Mouse (Mus musculus) gastrocnemius, postnatal 10 days (tissue): ENCODE measurements around the gene Gzmm. TPM values are rescaled to one million over a fixed set of nuclear protein-coding genes. Genes with fewer than 3 reads are reported as not detected.
"Not testable (repeated sequence)": the region's sequence is repeated elsewhere in the genome, so short reads cannot be mapped to it uniquely, and the experiment has no call there.

Experiments
- DNase-seq: peaks from one replicate; pipeline ENCODE4 v3.0.0; 2021; ENCODE audit warnings: mixed read lengths
- total RNA-seq, 2 experiments: library from RNA; stranded (reverse); gene quantifications; 2 replicates each; pipeline ENCODE4 v1.2.3; 2021

The Gzmm gene
- total RNA-seq, 2 experiments from 2014 or later, result 2.3 to 2.7 TPM

DNA sequence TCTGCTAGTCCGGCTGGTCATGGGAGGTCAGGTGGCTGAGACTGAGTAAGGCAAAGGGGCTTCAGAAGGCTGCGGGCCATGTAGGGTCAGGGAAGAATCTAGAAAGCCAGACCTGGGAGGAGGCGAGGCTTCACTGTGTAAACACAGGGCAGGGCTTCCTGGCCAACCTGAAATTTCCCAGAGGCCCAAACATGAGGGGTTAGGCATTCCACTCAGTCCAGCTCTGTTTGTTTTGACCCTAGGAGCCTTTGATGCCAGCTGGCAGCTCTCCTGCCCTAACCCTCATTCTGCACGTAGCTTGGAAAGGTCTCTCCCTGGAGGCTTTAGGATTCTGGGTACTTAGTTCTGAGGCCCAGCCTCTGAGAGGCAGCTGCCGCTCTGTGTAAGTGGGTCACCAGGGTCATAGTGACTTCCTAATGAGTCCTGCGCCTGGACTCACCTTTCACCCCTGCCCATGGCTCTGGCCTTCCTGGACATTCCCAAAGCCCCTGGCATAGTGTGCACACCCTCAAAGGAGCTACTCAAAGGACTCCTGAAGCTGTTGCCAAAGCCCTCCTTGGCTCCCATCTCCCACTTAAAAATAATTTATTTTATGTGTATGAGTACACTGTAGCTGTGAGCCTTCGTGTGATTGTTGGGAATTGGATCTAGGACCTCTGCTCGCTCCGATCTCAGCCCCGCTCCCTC lies 12.8 kb downstream of the Gzmm start:
- DNase-seq, result no peak

DNA sequence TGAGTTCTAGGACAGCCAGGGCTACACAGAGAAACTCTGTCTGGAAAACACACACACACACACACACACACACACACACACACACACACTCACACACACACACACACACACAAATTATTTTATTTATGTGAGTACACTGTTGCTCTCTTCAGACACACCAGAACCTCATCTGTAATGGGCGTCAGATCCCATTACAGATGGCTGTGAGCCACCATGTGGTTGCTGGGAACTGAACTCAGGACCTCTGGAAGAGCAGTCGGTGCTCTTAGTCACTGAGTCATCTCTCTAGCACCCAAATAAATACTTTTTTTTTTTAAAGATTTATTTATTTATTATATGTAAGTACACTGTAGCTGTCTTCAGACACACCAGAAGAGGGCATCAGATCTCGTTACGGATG lies 14.2 kb downstream of the Gzmm start:
- not testable (repeated sequence) for DNase-seq

GRCm38 (mm10) chr10:79703541-79703940 lies 14.7 kb downstream of the Gzmm start:
- DNase-seq, result no peak

DNA sequence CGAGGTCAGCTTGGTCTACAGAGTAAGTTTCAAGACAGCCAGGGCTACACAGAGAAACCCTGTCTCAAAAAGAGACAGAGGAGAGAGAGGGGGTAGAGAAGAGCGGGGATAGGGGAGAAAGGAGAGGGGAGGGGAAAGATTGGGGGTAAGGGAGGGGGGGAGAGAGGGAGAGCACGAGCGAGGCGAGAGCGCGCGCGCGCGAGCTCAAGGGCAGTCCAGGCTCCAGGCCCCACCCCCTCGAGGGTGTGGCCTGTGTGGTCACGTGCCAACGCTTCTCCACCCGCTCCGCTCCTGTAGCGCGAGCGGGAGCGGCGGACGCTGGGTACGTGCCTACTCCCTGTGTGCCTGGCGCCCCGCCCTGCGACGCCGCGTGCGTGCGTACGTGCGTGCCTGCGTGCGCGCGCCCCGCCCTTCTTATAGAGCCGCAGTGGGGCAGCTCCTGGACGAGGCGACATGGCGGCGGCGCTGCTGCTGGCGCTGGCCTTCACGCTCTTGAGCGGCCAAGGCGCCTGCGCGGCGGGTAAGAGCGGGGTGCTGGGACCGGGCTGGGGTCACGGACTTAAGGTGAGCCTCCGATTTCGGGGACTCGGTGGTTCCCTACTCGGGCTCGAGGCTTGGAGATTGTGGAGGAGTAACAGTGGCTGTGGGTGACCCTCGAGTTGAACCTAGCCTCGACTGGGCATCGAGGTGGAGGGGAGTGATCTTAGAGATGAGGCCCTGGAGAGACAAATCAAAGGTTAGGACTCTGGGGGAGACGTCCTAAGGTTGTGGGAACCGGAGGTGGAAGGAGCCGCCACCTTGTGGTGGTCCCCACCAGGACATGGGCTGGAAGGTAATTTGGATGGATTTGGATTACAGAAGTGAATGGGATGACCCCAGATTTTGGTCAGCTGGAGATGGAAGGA lies 15.5 kb downstream of the Gzmm start, which contains the start of gene Bsg:
Gene Bsg (plus strand): TSS at position 427 of the 905 bp plus-strand sequence.
- DNase-seq, result peak; percentile 99

DNA sequence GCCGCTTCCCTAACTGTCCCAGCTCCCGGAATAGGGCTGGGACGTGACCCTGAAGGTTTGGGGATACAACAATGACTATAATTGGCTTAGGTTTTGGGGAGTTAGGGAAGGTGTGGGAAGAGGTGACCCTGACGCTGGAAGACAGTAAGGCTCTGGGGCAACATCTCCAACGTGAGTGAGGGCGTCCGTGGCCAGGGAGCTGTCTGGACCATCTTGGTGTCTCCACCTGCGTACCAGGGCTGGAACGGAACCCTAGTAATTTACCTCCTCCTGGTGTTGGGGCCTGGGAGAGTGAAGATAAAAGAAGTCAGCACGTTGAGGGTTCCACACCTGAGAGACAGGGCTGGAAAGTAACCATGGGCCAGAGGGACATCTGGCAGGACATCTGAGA lies 16.1 kb downstream of the Gzmm start:
- no peak for DNase-seq

DNA sequence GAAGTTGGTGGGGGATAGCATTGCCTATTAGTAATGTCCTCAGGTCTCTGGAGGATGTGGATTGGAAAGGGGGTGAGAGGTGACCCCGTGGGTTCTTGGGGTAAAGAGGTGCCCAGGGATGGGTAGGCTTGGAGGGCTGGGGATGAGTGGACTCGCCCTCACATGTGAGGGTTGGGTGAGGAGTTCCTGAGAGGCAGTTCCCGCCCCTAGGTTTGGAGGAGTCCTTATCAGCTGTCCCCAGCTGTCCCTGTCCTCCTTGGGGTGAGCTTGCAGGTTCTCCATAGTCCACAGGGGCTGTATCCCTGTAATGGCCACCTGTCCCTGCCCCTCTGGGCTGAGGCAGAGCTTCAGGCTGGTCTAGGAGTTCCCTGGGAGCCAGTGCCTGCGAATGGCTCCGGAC lies 17.1 kb downstream of the Gzmm start:
- no peak for DNase-seq

DNA sequence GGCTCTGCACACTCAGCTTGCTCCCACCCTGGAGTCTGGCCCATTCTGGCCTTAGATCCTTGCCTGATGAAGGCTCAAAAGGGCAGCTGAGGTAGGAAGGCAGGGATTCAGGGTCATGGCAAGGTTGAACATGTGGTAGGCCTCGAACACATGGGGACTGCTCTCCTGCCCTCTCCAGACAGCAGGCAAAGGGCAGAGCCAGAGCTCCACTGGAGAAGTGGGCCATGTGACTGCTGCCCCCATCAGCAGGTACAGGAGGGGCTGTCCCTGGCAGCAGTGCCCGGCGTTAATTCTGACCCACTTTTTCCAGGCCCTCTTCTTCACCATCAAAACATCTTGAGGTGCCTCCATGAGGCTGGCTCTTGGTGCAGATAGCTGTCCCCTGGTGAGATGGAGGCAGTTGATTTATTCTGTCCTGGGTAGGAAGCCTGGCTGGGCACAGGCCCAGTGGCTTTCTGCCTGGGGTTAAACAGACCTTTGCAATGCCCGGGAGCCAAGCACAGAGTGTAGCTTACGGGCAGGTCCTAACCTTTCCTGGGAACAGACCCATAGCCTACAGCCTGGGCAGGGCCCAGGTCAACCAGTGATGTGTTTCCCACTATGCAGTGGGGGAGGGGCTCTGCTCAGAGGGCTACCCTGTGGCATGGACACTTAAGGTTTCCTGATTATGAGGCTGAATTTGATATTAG lies 17.7 kb downstream of the Gzmm start:
- no peak for DNase-seq

DNA sequence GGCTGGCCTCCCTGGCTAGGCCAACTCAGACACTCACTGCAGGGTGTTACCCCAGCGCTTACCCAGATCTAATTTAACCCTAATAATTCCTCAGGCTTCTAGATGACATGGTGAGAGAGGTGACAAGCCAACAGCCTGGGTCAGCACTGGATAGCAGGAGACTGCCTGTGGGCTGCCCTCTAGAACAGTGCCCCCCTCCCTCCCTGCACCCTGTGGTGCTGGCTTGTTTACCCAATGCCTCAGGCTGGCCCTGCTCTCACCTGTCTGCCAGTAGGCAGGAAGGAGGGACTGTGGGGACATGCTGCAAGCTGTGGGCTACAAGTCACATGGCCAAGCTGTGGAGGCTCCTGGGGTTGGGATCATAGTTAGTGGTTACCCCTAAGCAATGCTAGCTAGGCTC lies 18.3 kb downstream of the Gzmm start:
- DNase-seq, result no peak

GRCm38 (mm10) chr10:79707759-79708158 lies 18.9 kb downstream of the Gzmm start:
- DNase-seq, result no peak

GRCm38 (mm10) chr10:79708668-79709067 lies 19.8 kb downstream of the Gzmm start:
- DNase-seq, result no peak

GRCm38 (mm10) chr10:79709307-79709706 lies 20.5 kb downstream of the Gzmm start:
- DNase-seq, result no peak

DNA sequence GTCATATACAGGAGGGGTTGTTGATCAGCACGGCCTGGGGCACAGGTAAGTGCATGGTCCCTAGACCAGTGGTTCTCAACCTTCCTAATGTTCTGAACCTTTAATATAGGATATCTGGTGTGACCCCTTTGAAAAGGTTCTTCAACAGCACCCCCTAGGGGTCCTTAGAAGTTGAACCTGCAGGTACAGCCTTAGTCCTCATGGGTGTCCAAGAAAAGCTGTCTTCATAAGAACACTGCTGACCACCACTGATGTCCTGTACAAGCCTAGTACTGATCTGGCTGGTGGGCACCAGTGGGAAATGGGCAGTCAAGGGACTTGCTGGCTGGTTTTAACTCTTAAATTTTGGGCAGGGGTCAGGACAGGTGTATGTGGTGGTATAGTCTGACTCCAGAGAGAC lies 23.2 kb downstream of the Gzmm start:
- no peak for DNase-seq

DNA sequence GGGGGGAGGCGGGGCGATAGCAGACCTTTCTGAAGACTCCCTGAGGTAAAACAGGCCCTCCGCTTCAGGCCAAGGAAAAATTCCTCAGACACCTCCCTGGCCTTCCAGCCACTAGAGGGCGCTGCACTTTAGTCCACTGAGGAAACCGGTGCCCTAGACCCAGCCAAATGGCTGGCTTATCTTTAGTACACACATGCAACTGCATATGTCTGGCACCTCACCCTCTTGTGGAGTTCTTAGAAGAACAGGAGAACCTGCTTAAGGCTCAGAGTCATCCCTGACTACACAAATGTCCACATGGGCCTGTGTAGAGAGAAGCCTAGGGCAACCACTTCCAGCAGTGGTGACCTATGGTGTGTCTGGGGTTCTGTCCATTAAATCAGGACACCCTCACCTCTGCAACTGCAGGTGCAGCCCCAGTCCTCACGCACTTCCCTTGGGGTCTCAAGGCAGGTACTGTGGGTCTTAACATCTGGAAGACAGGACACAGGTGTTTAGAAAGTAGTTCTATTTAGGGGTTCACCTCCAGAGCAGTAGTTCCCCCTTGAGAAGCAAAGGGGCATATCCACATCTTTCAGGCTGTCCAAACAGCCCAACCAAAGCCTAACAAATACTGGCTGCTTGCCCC lies 23.8 kb downstream of the Gzmm start:
- peak; percentile 86 for DNase-seq

DNA sequence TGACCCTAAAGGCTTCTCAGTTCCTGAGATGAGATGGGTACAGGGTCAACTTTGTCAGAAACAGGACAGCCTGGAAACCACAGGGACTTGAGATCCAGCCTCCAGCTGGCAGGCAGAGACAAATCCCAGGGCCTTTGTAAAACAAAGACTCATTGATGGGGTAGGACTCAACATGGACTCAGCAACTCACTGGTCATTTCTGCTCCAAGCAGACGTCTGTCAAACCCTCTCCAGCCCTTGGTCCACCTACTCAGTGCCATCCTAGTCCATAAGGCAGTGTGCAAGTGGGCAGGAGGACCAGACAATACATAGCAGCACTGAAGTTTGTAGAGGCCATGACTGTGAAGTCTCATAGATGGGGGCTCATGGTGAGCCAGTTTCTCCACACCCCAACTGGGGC lies 24.3 kb downstream of the Gzmm start:
- DNase-seq, result no peak

DNA sequence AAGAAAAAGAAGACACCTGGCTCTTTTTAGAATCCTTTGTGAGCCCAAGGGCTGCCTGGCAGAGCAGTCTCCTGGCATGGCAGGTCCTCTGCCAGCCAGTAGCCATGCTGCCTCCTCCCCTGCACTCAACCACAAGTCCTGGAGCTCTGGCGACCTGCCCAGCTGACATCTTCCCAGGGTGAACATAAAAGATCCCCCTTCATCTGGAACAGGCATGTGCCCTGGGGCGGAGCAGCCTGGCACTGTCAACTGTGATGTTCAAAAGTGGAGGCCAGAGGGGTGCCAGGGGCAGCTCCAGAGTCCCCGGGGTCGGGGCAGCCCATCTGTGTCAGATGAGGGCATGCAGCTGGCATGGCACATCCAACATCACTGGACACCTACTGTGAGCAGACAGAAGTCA lies 26.2 kb downstream of the Gzmm start:
- no peak for DNase-seq

- DNase-seq, result no peak
Observed at GRCm38 (mm10) chr10:79716254-79716987, 27.6 kb downstream of the Gzmm start, which contains the start of gene Hcn2. Hcn2 (plus strand) TSS chr10:79716634.

- DNase-seq, result no peak
Observed at GRCm38 (mm10) chr10:79716988-79717355, 28.2 kb downstream of the Gzmm start.

DNA sequence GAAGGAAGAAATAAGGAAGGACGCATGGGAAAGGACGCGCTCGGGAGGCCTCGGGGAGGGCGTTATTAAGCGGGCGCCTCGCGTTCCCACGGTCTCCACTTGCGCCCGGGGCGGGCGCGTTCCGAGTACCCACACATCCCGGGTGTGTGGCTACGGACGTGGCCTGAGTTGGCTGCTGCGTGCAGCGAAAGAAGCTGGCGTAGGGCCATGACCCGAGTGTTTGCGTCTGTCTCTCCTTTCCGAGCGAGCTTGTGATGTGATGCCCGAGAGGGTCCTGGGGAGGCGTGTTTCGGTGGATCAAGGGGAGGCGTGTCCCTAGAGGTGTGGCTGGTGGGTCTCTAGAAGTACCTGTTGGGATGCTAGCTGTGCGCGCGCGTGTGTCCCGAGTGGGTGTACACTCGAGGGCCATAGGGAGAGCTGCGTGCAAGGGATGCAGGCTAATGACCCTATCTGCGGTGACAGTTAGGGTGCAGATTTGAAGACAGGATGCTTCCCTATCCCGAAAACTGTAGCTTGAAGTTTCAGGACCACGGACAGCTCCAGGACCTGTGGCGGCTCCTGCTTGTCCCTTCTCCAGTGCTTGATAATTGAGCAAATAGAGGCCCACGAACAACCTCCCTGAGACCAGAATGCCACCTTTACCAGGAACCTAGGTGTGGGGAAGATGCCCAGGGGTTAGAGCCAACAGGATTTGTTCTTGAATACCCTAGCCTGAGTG lies 29.0 kb downstream of the Gzmm start:
- peak; percentile 80 for DNase-seq

- DNase-seq, result no peak
Observed at GRCm38 (mm10) chr10:79721089-79721488, 32.3 kb downstream of the Gzmm start.

GRCm38 (mm10) chr10:79723047-79723446 lies 34.2 kb downstream of the Gzmm start:
- DNase-seq, result no peak

DNA sequence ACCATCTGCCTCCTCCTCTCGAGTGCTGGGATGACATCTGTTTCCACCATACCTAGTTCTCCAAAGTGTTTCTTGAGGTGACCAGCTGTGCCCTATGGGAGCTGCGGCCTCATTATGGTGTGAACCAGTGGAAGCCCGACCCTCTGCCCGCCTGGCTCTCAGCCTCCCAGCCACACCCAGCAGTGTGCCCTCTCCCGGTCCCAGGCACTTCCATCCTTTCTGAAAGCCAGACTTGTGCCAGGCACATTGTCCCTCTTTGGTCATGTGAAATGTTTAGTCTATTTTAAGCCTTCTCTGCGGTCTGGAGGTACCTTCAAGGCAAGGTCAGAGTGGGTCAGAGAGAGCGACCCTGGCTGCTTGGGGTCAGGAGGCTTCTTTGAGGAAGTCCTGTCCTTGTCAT lies 34.9 kb downstream of the Gzmm start:
- no peak for DNase-seq
